Mouse (Mus musculus) lung, postnatal 25 days (tissue): Measurements from ENCODE around the gene Olfr394.
"Not testable (repeated sequence)": the region's sequence is repeated elsewhere in the genome, so short reads cannot be mapped to it uniquely, and the experiment has no call there.

Experiments used
- DNase-seq: peaks from one replicate; pipeline ENCODE4 v3.0.0; 2022; ENCODE audit warnings: low spot score

Olfr394 gene

DNA sequence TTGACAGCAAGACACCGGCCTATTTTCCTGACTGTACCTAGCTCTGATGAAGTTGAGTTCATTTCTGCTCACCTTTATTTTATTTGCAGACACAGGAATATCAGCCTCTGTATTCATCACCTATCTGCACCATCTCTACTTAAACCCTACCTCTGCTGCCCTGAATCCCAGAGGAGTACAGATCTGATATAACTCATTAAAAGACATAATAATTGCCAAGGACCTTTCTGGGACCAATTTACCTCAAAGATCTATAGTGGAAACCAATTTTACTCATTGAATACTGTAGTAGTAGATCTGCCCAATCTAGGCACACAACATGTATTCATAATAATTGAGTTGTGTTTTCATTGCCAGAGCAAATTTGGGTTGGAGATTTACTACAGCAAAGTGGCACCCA lies at the start of gene Olfr394:
Gene Olfr394 (minus strand): TSS at position 101 of the 400 bp plus-strand sequence.
- DNase-seq, result no peak

DNA sequence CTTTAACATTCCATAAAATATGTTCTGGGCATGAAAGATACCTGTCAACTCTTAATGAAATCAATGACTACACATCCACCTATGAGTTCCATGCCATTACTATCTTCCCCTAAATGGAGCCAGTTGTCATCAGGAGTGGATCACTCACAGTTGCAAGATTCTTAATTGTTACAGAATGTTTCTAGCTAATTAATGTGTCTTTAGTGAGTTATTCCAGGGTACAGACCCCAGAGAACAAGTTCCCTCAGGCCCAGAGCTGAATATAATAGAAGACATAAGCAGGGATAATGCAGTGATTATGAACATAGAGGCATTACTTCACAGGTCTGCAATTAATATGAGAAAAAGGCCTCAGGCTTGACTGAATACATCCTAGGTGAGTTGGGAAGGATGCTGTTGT lies 45.8 kb upstream of the Olfr394 start, which contains the start of gene Olfr23:
Gene Olfr23 (plus strand): TSS at position 301 of the 400 bp plus-strand sequence.
- no peak for DNase-seq

- not testable (repeated sequence) for DNase-seq
Observed at GRCm38 (mm10) chr11:73909199-73909598, 18.6 kb upstream of the Olfr394 start, which contains the start of gene Olfr395. Gene Olfr395 (minus strand): TSS chr11:73909299.

GRCm38 (mm10) chr11:73851354-73851753 lies 39.2 kb downstream of the Olfr394 start, which contains the start of gene Olfr393:
Gene Olfr393 (minus strand): TSS chr11:73851454.
- no peak for DNase-seq
